ENCODE assay signal across 14 mouse cellular contexts in genomic region chr9:42758682-42759205, GRCm38 (mm10).
A peak's percentile ranks its signal among the peaks of the same experiment; 100 is the strongest.
DNase-seq lines count a peak whose midpoint lies in the region; ATAC-seq and TF ChIP-seq lines count a peak whose summit lies in the region.
"Had no signal": no experiment of that assay in that cellular context is flagged by ENCODE, and none has a peak within 500 bp of the region (broad histone marks: within the 10 kb centered on the region; RNA-seq: fewer than 3 reads in every experiment).

No protein-coding gene starts in this region.

- 52% methylated on average over 5 of the region's 5 CpGs for WGBS in hindbrain, postnatal 0 days
- WGBS in hindbrain, embryonic 13.5 days, result 54% methylated on average over 5 of the region's 5 CpGs

- peak; percentile 23; the same call in 1 of the 2 replicates for TF ChIP-seq CTCF in hindbrain, postnatal 0 days (IDR thresholded peaks at IDR 0.05; ENCODE audit: low read depth)

- no peaks in the 10 kb centered on the region for H3K27me3 ChIP-seq in hindbrain, postnatal 0 days (ENCODE audit: insufficient read depth, low read length)
- no peaks in the 10 kb centered on the region for H3K27me3 ChIP-seq in hindbrain, embryonic 13.5 days
- H3K27me3 ChIP-seq: limb, embryonic 15.5 days had no signal

- H3K9me3 ChIP-seq in hindbrain, postnatal 0 days (ENCODE audit: low read length), result no peaks in the 10 kb centered on the region
- H3K9me3 ChIP-seq in hindbrain, embryonic 13.5 days, result no peaks in the 10 kb centered on the region
- H3K9me3 ChIP-seq: forebrain, embryonic 12.5 days; hindbrain, embryonic 12.5 days; limb, embryonic 15.5 days had no signal

- H3K27ac ChIP-seq in hindbrain, postnatal 0 days, result no peak overlapping the region
- H3K27ac ChIP-seq in hindbrain, embryonic 13.5 days, result no peak overlapping the region
- H3K27ac ChIP-seq: forebrain, embryonic 12.5 days; heart, adult 2 months; hindbrain, embryonic 12.5 days; limb, embryonic 15.5 days had no signal

- no peaks in the 10 kb centered on the region; the same call in 1 of the 2 replicates for H3K4me1 ChIP-seq in hindbrain, postnatal 0 days (ENCODE audit: insufficient read depth, low read length)
- H3K4me1 ChIP-seq in hindbrain, embryonic 13.5 days (replicated peaks), result peaks cover 23% of the 10 kb centered on the region
- H3K4me1 ChIP-seq: forebrain, embryonic 12.5 days had no signal

- H3K4me2 ChIP-seq in hindbrain, postnatal 0 days (ENCODE audit: low read depth, low read length), result no peak overlapping the region
- no peak overlapping the region for H3K4me2 ChIP-seq in hindbrain, embryonic 13.5 days
- H3K4me2 ChIP-seq: forebrain, embryonic 12.5 days; hindbrain, embryonic 12.5 days; limb, embryonic 15.5 days had no signal

- no peaks in the 10 kb centered on the region for H3K36me3 ChIP-seq in hindbrain, postnatal 0 days (ENCODE audit: insufficient read depth, low read length)
- no peaks in the 10 kb centered on the region for H3K36me3 ChIP-seq in hindbrain, embryonic 13.5 days
- H3K36me3 ChIP-seq: forebrain, embryonic 12.5 days; hindbrain, embryonic 12.5 days; limb, embryonic 15.5 days had no signal

- H3K9ac ChIP-seq in hindbrain, postnatal 0 days (replicated peaks; ENCODE audit: low read length), result no peak overlapping the region
- no peak overlapping the region for H3K9ac ChIP-seq in hindbrain, embryonic 13.5 days
- H3K9ac ChIP-seq: forebrain, embryonic 12.5 days; hindbrain, embryonic 12.5 days; limb, embryonic 15.5 days had no signal

- H3K4me3 ChIP-seq in hindbrain, postnatal 0 days (ENCODE audit: low read length), result no peak overlapping the region
- H3K4me3 ChIP-seq in hindbrain, embryonic 13.5 days, result no peak overlapping the region
- H3K4me3 ChIP-seq: forebrain, embryonic 12.5 days; heart, adult 2 months; hindbrain, embryonic 12.5 days; limb, embryonic 15.5 days had no signal

- ATAC-seq in hindbrain, postnatal 0 days, result no peak
- ATAC-seq in hindbrain, embryonic 13.5 days (ENCODE audit: low FRiP score), result no peak

- no peak for DNase-seq in hindbrain, postnatal 0 days (ENCODE audit: low spot score)
- peak; percentile 13 for DNase-seq in lung, postnatal 10 days
- DNase-seq in lung, postnatal 36 days, result no peak
- DNase-seq in NIH3T3 (ENCODE audit: low read depth), result peak; percentile 2
- peak; percentile 5 for DNase-seq in induced T-regulatory cell, adult 2 months (ENCODE audit: low read depth)
- no peak for DNase-seq in ovary, postnatal 36 days (ENCODE audit: low spot score)
- DNase-seq: adrenal gland, postnatal 25 days; cerebellum, postnatal 36 days; heart, adult 2 months; thymus, postnatal 25 days had no signal

Comparison
In these comparisons a context has a peak if more than half of its experiments do, and no peak if none do; other contexts are left out.
1. DNase-seq: peak in lung, postnatal 10 days (single experiment), NIH3T3 (single experiment) and induced T-regulatory cell, adult 2 months (single experiment); none in hindbrain, postnatal 0 days (single experiment), lung, postnatal 36 days (single experiment) and ovary, postnatal 36 days (single experiment).